Mouse (Mus musculus) gastrocnemius, postnatal 14 days (tissue): ENCODE measurements around the gene Fsd1. TPM values are rescaled to one million over a fixed set of nuclear protein-coding genes. Genes with fewer than 3 reads are reported as not detected.

Experiments used
- DNase-seq: peaks from one replicate; pipeline ENCODE4 v3.0.0; 2021; ENCODE audit warnings: mixed read lengths
- intact Hi-C: fragments of 180-260 bp; cut with DNase I; formaldehyde crosslinking; loops from one replicate; pipeline ENCODE4 v1.15.1; 2025; ENCODE audit warnings: low total_unique reads
- total RNA-seq, 2 experiments: library from RNA; stranded (reverse); gene quantifications; 2 replicates each; pipeline ENCODE4 v1.2.3; 2021

Gene Fsd1
- total RNA-seq, 2 experiments from 2014 or later: 0.55 TPM; not detected in 1

- DNase-seq: no peak
- intact Hi-C loops: no loop called here
Observed at GRCm38 (mm10) chr17:55959946-55960740, 26.2 kb upstream of the Fsd1 start.

- intact Hi-C loops: no loop called here
- DNase-seq: no peak
Observed at GRCm38 (mm10) chr17:55960791-55961190, 25.5 kb upstream of the Fsd1 start.

- intact Hi-C loops: no loop called here
- DNase-seq: no peak
Observed at GRCm38 (mm10) chr17:55961631-55962030, 24.7 kb upstream of the Fsd1 start.

GRCm38 (mm10) chr17:55963171-55963570 is 23.1 kb upstream of the Fsd1 start:
- intact Hi-C loops: no loop called here
- DNase-seq: no peak

- intact Hi-C loops: no loop called here
- DNase-seq: no peak
Observed at GRCm38 (mm10) chr17:55964496-55964895, 21.8 kb upstream of the Fsd1 start.

GRCm38 (mm10) chr17:55964996-55965395 is 21.3 kb upstream of the Fsd1 start:
- intact Hi-C loops: no loop called here
- no peak for DNase-seq

- intact Hi-C loops: no loop called here
- no peak for DNase-seq
Observed at GRCm38 (mm10) chr17:55967186-55967585, 19.1 kb upstream of the Fsd1 start.

GRCm38 (mm10) chr17:55968210-55968609 is 18.1 kb upstream of the Fsd1 start:
- intact Hi-C loops: no loop called here
- DNase-seq: no peak

- intact Hi-C loops: no loop called here
- DNase-seq: no peak
Observed at GRCm38 (mm10) chr17:55969560-55969959, 16.7 kb upstream of the Fsd1 start.

GRCm38 (mm10) chr17:55969966-55970891 is 16.1 kb upstream of the Fsd1 start, which contains the start of gene Shd:
Shd (plus strand) TSS chr17:55970467.
- DNase-seq: no peak
- intact Hi-C loops: no loop called here

GRCm38 (mm10) chr17:55971453-55971852 is 14.9 kb upstream of the Fsd1 start:
- DNase-seq: no peak
- intact Hi-C loops: no loop called here

GRCm38 (mm10) chr17:55976255-55976862 is 9.9 kb upstream of the Fsd1 start:
- DNase-seq: peak; percentile 78
- intact Hi-C loops: loop anchor here (5.0 kb wide), 1 partner anchor 36 kb away; no protein-coding TSS in a partner anchor

- no peak for DNase-seq
- intact Hi-C loops: loop anchor here (5.0 kb wide), 1 partner anchor 35 kb away; no protein-coding TSS in a partner anchor
Observed at GRCm38 (mm10) chr17:55977301-55977700, 9.0 kb upstream of the Fsd1 start.

GRCm38 (mm10) chr17:55990278-55990898 is 4.1 kb downstream of the Fsd1 start:
- no peak for DNase-seq
- intact Hi-C loops: no loop called here

GRCm38 (mm10) chr17:55996007-55996406 is 9.7 kb downstream of the Fsd1 start:
- DNase-seq: no peak
- intact Hi-C loops: no loop called here

- intact Hi-C loops: no loop called here
- no peak for DNase-seq
Observed at GRCm38 (mm10) chr17:55999794-56000499, 13.6 kb downstream of the Fsd1 start.

- intact Hi-C loops: no loop called here
- DNase-seq: no peak
Observed at GRCm38 (mm10) chr17:56003000-56003399, 16.7 kb downstream of the Fsd1 start.

- intact Hi-C loops: no loop called here
- DNase-seq: no peak
Observed at GRCm38 (mm10) chr17:56005415-56006061, 19.2 kb downstream of the Fsd1 start, which contains the start of the genes Stap2 and Mpnd. Stap2 (minus strand) TSS chr17:56005584. Mpnd (plus strand) TSS chr17:56005711.
